Mouse (Mus musculus) Patski (cell line): ENCODE results near the gene Atp5d. TPM values are rescaled to one million over a fixed set of nuclear protein-coding genes. Genes with fewer than 3 reads are reported as not detected.

Source experiments
- ATAC-seq: fragments of 100-300 bp; one replicate; pipeline ENCODE4 v1.8.0; 2021
- CTCF ChIA-PET: fragments of 350-600 bp; sonication (Branson Sonifier 250); formaldehyde crosslinking; loops from one replicate; lab custom pipeline; 2022; ENCODE audit warnings: inconsistent platforms; lab: Charles Lee
- POLR2A ChIA-PET: fragments of 350-600 bp; sonication (Branson Sonifier 250); formaldehyde crosslinking; loops from one replicate; lab custom pipeline; 2022; ENCODE audit warnings: antibody characterized with exemption, inconsistent platforms; lab: Charles Lee
- DNase-seq: peaks from one replicate; pipeline ENCODE4 v3.0.0-alpha.2; 2011; ENCODE audit warnings: low read depth, low spot score
- H3K27me3 ChIP-seq: fragments of 371-371 bp; one replicate; pipeline ENCODE4 v1.5.1; 2021
- CTCF ChIP-seq: fragments of 100-300 bp; IDR thresholded peaks from one replicate; pipeline ENCODE4 v1.5.1; 2021
- in situ Hi-C: fragments of 300-500 bp; cut with MboI; formaldehyde crosslinking; loops from 3 replicates; pipeline ENCODE4 v1.11.1; 2018; ENCODE audit warnings: low pct_unique_long_range_greater_than_20kb, mixed read lengths
- polyA plus RNA-seq: library from polyadenylated mRNA; unstranded; gene quantifications from one replicate; pipeline ENCODE4 v1.2.3, GENCODE M21; 2021

The Atp5d gene
- polyA plus RNA-seq, 1 experiment from 2014 or later: 475 TPM

DNA sequence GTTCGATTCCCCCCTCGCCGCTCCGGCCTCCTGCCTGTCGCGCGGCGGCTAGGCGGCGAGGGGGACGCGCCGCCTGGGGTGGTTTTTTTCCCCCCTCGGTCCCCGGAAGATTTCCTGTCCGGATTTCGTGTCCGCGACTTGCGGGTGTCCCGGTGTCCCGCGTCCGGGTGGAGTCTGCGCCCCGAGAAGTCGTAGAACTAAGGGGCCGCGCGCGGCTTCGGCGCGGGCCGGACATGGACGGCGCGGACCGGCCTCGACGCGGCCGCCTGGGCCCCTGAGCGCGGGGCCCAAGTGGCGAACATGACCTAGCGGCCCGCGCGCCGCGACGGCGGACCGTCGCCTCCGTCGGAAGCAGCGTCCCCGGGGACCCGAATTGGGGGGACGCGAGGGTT, 22.5 kb upstream of the Atp5d start:
- no peaks in the 10 kb centered on the region for H3K27me3 ChIP-seq
- TF ChIP-seq CTCF: no peak
- in situ Hi-C loops: loop anchor here (10.0 kb wide), 1 partner anchor 61 kb away; no protein-coding TSS in a partner anchor
- ATAC-seq (no peak), DNase-seq (no peak)
- POLR2A ChIA-PET: interaction anchor here (0.6 to 1.8 kb wide), 3 partner anchors 11 to 25 kb away, joined by 4 to 7 read pairs (median 4); partner anchors contain the start of genes Cbarp and Sbno2
- CTCF ChIA-PET: interaction anchor here (1.0 to 1.5 kb wide), 3 partner anchors 10 to 49 kb away, joined by 3 to 4 read pairs (median 3); partner anchors contain the start of genes Cirbp and Sbno2

DNA sequence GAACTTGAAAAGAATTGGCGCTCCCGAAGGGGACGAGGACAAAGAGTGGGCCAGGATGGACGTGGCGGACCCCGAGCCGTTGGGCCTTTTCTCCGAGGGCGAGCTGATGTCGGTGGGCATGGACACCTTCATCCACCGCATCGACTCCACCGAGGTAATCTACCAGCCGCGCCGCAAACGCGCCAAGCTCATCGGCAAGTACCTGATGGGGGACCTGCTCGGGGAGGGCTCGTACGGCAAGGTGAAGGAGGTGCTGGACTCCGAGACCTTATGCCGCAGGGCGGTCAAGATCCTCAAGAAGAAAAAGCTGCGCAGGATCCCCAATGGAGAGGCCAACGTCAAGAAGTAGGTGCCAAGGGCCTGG, 21.9 kb upstream of the Atp5d start:
- ATAC-seq: no peak
- POLR2A ChIA-PET: interaction anchor here (0.6 to 1.8 kb wide), 10 partner anchors 11 to 132 kb away, joined by 3 to 7 read pairs (median 4); partner anchors contain the start of genes Cbarp and Sbno2
- H3K27me3 ChIP-seq: no peaks in the 10 kb centered on the region
- in situ Hi-C loops: loop anchor here (10.0 kb wide), 1 partner anchor 62 kb away; no protein-coding TSS in a partner anchor
- no peak for DNase-seq
- no peak for TF ChIP-seq CTCF
- CTCF ChIA-PET: interaction anchor here (1.5 to 3.4 kb wide), 3 partner anchors 10 to 49 kb away, joined by 3 to 12 read pairs (median 8); partner anchors contain the start of gene Cirbp

DNA sequence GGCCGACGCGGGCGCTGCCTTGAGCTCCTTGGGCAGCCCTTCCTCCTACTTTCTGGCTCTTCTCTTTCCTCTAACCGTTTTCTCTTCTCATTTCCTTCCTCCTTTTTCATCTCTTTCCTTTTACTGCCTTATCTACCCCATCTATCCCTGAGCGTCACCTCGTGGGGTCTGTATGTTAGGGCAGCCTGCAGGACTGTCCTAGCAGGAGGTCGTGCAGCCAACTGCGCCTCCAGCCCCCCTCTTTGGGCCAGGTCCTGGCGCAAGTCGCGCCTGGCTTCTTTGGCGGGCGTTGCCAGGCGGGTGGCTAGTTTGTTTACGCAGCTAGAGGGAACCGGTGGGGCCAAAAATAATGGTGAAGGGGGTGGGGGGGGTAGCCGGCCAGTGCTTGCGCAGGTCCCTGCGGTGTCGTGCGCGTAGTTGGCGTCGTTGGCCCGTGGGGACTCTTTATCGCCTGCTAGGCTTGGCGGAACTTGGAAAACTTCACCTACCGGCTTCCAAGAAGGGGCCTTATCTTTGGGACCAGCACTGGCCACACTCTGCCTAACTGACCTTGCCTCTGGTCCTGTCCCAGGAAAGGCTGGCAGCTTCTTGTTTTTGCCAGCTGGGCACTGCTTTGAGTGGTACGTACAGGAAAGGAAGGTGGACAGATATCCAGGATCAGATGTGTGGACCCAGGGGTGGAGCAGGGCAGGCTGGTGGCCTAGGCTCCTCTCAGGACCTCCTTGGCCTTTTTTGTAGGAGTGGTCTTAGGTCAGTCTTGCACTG, 21.3 kb upstream of the Atp5d start:
- in situ Hi-C loops: loop anchor here (10.0 kb wide), 1 partner anchor 62 kb away; no protein-coding TSS in a partner anchor
- no peaks in the 10 kb centered on the region for H3K27me3 ChIP-seq
- ATAC-seq: no peak
- ChIA-PET POLR2A (interaction anchor here (0.6 to 1.8 kb wide), 14 partner anchors 10 to 132 kb away, joined by 3 to 7 read pairs (median 3); partner anchors contain the start of genes Cbarp and Sbno2), CTCF (interaction anchor here (1.1 to 3.4 kb wide), 4 partner anchors 10 to 48 kb away, joined by 3 to 12 read pairs (median 6); partner anchors contain the start of gene Cirbp)
- no peak for TF ChIP-seq CTCF
- no peak for DNase-seq

DNA sequence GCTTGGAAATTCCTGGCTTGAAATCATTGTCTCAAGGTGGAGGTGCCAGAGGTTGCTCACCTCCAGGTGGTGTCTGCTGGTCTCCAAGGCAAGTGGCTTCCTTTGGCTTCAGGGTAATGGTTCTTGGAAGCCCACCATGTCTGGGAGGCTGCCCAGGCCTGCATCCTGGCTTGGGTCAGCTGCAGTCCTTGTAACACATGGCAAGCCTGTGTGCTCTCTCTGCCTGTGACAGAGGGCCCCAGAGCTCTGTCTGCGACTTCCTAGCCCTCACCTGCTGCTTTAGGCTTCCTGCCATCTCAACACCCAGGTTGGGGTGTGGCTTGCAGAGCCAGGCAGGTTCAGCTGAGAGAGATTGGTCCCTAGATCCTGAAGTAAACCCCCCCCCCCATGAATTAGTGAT, 20.7 kb upstream of the Atp5d start:
- no peaks in the 10 kb centered on the region for H3K27me3 ChIP-seq
- no peak for TF ChIP-seq CTCF
- in situ Hi-C loops: loop anchor here (10.0 kb wide), 1 partner anchor 63 kb away; no protein-coding TSS in a partner anchor
- POLR2A ChIA-PET: interaction anchor here (0.6 to 1.8 kb wide), 9 partner anchors 9 to 133 kb away, joined by 3 to 9 read pairs (median 3); partner anchors contain the start of gene Cbarp
- ATAC-seq (no peak), DNase-seq (no peak)
- CTCF ChIA-PET: interaction anchor here (1.0 to 3.4 kb wide), 5 partner anchors 9 to 66 kb away, joined by 3 to 12 read pairs (median 4); partner anchors contain the start of gene Cirbp

DNA sequence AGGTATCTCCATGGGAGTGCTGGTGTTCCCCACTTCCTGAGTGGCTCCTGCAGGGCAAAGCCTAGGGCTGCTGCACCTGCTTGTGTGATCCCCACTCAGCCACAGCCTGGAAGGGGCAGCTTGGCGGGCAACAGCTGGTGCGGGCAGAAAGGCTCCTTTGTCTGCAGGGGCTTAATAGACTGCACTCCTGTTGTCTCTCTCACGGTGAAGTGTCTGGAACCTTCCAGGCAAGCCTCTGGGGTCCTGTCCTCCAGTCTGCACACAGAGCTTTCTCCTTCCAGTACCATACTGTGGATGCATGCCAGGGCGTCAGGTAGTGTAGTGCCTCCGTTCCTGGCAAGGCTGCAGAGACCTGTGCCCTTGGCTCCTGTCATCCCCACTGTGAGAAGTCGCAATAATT, 19.9 kb upstream of the Atp5d start:
- no peak for ATAC-seq
- ChIA-PET CTCF (interaction anchor here (0.8 to 3.4 kb wide), 5 partner anchors 8 to 66 kb away, joined by 3 to 12 read pairs (median 4); partner anchors contain the start of gene Cirbp), POLR2A (interaction anchor here (0.8 to 1.5 kb wide), 4 partner anchors 12 to 66 kb away, joined by 3 to 9 read pairs (median 4); no protein-coding TSS in a partner anchor)
- no peak for DNase-seq
- no peak for TF ChIP-seq CTCF
- no peaks in the 10 kb centered on the region for H3K27me3 ChIP-seq
- in situ Hi-C loops: loop anchor here (10.0 kb wide), 1 partner anchor 64 kb away; no protein-coding TSS in a partner anchor

DNA sequence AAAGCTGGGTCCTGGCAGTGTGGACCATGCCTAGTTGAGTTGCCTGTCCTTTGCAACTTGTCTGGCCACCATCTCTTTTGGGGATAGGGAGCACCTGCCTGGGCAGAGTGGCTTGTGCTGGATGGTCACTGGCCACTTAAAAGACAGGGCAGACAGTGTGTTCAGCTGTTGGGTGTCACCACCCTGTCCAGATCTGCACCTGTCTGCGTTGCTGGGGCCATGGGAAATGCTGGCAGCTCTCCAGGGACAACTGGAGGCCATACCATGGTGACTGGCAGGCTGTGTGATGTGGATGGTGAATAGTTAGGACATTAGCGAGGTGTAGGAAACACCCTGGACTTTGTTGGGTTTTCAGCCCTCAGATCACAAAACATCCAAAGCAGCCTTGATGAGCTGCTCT, 18.3 kb upstream of the Atp5d start:
- POLR2A ChIA-PET: interaction anchor here (0.7 to 1.4 kb wide), 5 partner anchors 10 to 161 kb away, joined by 3 to 4 read pairs (median 3); partner anchors contain the start of genes Cbarp and Tmem259
- no peak for TF ChIP-seq CTCF

DNA sequence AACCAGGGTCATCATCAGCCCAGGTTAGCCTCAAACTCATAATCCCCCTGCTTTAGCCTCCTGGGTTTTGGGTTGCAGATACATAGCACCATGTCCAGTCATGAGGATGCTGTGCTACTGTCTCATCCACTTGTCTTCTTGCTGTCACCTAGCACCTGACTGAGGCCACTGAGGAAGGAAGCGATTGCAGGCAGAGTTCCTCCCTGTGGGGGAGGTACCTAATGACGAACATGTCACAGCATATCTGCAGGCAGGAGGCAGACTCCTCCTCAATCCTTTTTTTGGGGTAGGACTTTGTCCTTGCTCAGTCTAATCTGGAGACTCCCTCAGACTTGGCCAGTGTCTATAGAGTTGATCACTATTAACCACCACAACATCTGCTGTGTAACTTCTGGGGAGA, 16.8 kb upstream of the Atp5d start:
- no peaks in the 10 kb centered on the region for H3K27me3 ChIP-seq
- POLR2A ChIA-PET: no interaction called here
- ATAC-seq: no peak
- no peak for DNase-seq
- CTCF ChIA-PET: no interaction called here
- in situ Hi-C loops: no loop called here
- no peak for TF ChIP-seq CTCF

More for the DNA sequence above, 18.3 kb upstream of the Atp5d start:
- CTCF ChIA-PET: interaction anchor here (1.1 to 3.4 kb wide), 4 partner anchors 10 to 45 kb away, joined by 3 to 12 read pairs (median 4); partner anchors contain the start of gene Cirbp
- in situ Hi-C loops: no loop called here
- ATAC-seq (no peak), DNase-seq (no peak)
- no peaks in the 10 kb centered on the region for H3K27me3 ChIP-seq

DNA sequence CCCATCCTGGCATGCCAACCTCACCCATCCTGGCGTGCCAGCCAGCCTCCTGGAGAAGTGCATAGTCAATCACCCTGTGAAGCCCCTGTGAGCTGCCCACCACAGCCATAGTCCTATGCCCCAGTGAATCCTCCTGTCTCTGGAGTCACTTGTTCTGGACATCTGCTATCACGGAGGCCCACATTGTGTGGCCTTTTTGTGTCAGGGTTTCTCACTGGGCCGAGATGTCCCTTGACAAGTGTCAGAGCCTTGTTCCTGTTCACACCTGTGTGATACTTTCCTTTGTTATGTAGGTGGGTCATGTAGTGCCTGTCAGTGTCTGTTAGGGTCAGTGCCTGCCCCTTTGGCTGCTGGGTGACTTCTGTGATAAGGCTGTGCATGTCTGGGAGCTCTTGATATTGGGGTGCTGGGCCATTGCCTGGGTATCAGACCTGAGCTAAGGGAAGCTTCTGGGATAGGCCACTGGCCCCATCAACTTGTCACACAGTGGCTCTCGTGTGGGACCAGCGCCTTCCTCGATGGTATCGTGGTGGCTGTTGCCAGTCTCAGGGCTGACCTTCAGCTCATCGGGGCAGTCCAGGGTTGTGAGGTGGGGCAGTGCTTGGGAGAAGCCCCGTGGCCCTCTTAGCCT, 14.4 kb upstream of the Atp5d start:
- in situ Hi-C loops: no loop called here
- DNase-seq (no peak), ATAC-seq (no peak)
- ChIA-PET POLR2A (interaction anchor here (1.0 to 2.6 kb wide), 2 partner anchors 10 to 72 kb away, joined by 4 to 8 read pairs; no protein-coding TSS in a partner anchor), CTCF (no interaction called here)
- no peak for TF ChIP-seq CTCF
- H3K27me3 ChIP-seq: no peaks in the 10 kb centered on the region

DNA sequence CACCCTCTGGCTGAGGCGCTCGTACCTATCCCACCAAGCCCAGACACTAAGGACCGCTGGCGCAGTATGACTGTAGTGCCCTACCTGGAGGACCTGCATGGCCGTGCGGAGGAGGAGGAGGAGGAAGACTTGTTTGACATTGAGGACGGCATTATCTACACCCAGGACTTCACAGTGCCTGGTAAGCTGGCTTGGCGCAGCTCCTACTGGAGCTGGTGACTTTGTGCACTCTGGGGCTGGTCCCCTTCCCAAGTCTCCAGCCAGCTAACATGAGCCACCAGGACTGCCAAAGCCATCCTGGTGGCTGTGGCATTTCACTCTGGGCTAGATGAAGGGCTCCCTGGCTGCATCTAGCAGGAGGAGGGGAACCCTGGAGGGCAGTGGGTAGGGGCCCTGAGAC, 10.5 kb upstream of the Atp5d start:
- no peaks in the 10 kb centered on the region for H3K27me3 ChIP-seq
- no peak for TF ChIP-seq CTCF
- ChIA-PET POLR2A (interaction anchor here (1.7 kb wide), 1 partner anchor 10 kb away, joined by 6 read pairs; no protein-coding TSS in a partner anchor), CTCF (interaction anchor here (1.1 to 1.7 kb wide), 2 partner anchors 10 to 144 kb away, joined by 3 to 8 read pairs; partner anchors contain the start of gene Tmem259)
- no peak for ATAC-seq
- in situ Hi-C loops: no loop called here
- no peak for DNase-seq
